Mouse (Mus musculus) heart, embryonic 16.5 days (tissue): ENCODE data around the gene Hilpda. TPM values are rescaled to one million over a fixed set of nuclear protein-coding genes. Genes with fewer than 3 reads are reported as not detected.

Source experiments
- ATAC-seq: fragments of 200-750 bp; cut with Nextera tagmentation; replicated peaks from 2 replicates; pipeline ENCODE4 v1.8.0; 2017; ENCODE audit warnings: moderate number of reproducible peaks; ENCODE audit not compliant: insufficient read depth, low FRiP score; ENCODE audit errors: extremely low read depth
- H3K27ac ChIP-seq: fragments of 300-500 bp; sonication (generic); 2 replicates; pipeline ENCODE4 v1.5.1; 2014; ENCODE audit warnings: mild to moderate bottlenecking, low read length, control low read depth, moderate library complexity
- H3K27me3 ChIP-seq: fragments of 300-500 bp; sonication (generic); 2 replicates; pipeline ENCODE4 v1.6.1; 2014; ENCODE audit warnings: low read length, mixed read lengths; ENCODE audit not compliant: control insufficient read depth, insufficient read depth
- H3K36me3 ChIP-seq: fragments of 300-500 bp; sonication (generic); 2 replicates; pipeline ENCODE4 v1.6.1; 2014; ENCODE audit not compliant: control insufficient read depth, insufficient read depth
- H3K4me1 ChIP-seq: fragments of 300-500 bp; sonication (generic); 2 replicates; pipeline ENCODE4 v1.6.1; 2014; ENCODE audit warnings: low read length, mixed read lengths; ENCODE audit not compliant: control insufficient read depth, insufficient read depth
- H3K4me2 ChIP-seq: fragments of 300-500 bp; sonication (generic); 2 replicates; pipeline ENCODE4 v1.6.1; 2014; ENCODE audit warnings: low read depth, mild to moderate bottlenecking, control low read depth, low read length
- H3K4me3 ChIP-seq: fragments of 300-500 bp; sonication (generic); 2 replicates; pipeline ENCODE4 v1.5.1; 2014; ENCODE audit warnings: mild to moderate bottlenecking, control low read depth, low read length
- H3K9ac ChIP-seq: fragments of 300-500 bp; sonication (generic); 2 replicates; pipeline ENCODE4 v1.6.1; 2014; ENCODE audit warnings: low read length, control low read depth
- H3K9me3 ChIP-seq: fragments of 300-500 bp; sonication (generic); replicated peaks from 2 replicates; pipeline ENCODE4 v1.6.1; 2016; ENCODE audit warnings: low read length; ENCODE audit not compliant: control insufficient read depth
- WGBS: fragments of 180-500 bp; shearing (Covaris S2); extraction: QIAGEN DNeasy Blood & Tissue Kit; methylation state at CpG from one replicate; pipeline ENCODE4 v1.1.7; 2014; 5-methylcytosine and 5-hydroxymethylcytosine counted together
- polyA plus RNA-seq: library from polyadenylated mRNA; unstranded; fragments of >200 nt; fragmentation: Nextera tagmentation; extraction: Ambion mirVana; gene quantifications from 2 replicates; pipeline ENCODE4 v1.2.1, GENCODE M21; 2015

Gene Hilpda
- polyA plus RNA-seq, 1 experiment from 2014 or later = 23.4 TPM

DNA sequence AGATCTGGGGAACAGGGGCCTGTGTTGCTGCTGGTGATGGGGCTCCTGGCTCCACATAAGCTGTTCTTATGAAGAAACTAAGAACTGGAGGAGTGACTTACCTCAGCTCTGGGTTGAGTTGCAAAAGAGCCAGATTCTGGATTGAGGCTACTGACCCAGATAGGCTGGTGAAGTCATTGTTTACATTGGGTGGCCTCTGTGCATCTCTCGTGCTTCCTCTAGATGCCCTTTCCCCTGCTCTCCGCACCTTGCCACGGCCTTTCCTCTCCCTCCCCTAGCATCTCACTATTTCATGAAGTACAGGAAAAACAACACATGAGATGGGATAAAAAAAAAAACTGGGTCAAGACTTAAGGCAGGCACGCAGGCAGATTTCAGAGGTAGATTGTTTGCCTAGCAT is 5.4 kb upstream of the Hilpda start:
- peaks cover 10% of the 10 kb centered on the region for H3K4me1 ChIP-seq
- no peak for ATAC-seq
- H3K9me3 ChIP-seq = no peaks in the 10 kb centered on the region
- whole genome bisulfite sequencing = 52% methylated on average over 4 of the region's 4 CpGs
- H3K9ac ChIP-seq = no peak overlapping the region
- no peak overlapping the region for H3K4me2 ChIP-seq
- H3K27ac ChIP-seq = no peak overlapping the region
- no peak overlapping the region for H3K4me3 ChIP-seq
- H3K27me3 ChIP-seq = no peaks in the 10 kb centered on the region
- H3K36me3 ChIP-seq = no peaks in the 10 kb centered on the region

DNA sequence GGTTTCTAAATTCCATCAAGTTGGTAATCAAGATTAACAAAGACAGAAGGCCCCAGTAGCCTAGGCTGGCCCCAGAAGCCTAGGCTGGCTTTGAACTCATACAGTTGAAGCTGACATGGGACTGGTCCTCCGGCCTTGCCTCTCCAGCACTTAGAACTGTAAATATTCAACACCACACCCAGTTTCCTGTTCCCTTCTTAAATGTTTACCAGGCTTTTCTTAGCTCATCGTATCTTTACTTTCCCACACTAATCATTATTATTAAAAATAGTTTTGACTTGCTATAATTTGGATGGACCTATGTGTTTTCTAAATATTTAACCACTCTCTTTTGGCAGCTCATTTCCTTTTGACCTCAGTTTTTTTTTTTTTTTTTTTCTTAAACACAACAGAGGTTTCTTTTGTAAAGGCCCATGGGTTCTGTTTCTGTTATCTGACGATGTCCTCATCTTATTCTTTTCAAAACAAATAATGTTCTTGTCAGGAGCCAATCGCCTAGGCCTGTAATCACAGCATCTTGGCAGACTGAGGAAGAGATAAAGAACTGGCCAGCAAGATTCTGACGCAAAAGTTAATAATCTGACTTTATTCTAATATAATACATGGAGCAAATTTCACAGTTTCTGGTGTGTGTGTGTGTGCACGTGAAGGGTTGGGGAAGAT is 3.2 kb upstream of the Hilpda start:
- Histone ChIP-seq H3K4me1 (peaks cover 10% of the 10 kb centered on the region), H3K4me2 (no peak overlapping the region), H3K4me3 (no peak overlapping the region), H3K36me3 (no peaks in the 10 kb centered on the region), H3K9ac (no peak overlapping the region), H3K27ac (no peak overlapping the region), H3K9me3 (no peaks in the 10 kb centered on the region), H3K27me3 (no peaks in the 10 kb centered on the region)
- ATAC-seq = no peak
- WGBS = 65% methylated on average over 6 of the region's 6 CpGs

DNA sequence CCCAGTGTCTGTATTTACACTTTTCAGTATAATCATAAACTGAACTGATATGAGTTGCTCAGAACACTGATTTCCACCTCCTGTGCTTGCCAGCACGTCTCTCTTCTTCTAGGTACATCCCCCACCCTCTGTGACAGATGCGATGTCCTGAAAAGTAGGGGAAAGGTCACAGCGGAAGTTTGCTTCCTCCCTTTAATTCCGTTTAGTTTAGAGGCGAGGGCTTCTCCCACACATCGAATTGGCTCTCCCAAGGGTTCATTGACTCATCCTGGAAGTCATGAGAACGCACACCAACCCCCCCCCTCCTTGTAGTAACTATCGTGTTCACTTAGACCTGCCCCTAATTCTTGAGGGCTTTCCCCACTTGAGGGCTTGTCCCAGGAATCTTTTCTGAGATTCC is 1.3 kb upstream of the Hilpda start:
- Histone ChIP-seq H3K9me3 (no peaks in the 10 kb centered on the region), H3K36me3 (peaks cover 5% of the 10 kb centered on the region), H3K4me2 (peak overlapping the region; percentile 63), H3K9ac (peak overlapping the region; percentile 62), H3K4me3 (peak overlapping the region; percentile 28), H3K27ac (0 out of 2 replicates have a peak overlapping the region, but pooled peaks have one; percentile 33), H3K27me3 (no peaks in the 10 kb centered on the region), H3K4me1 (peaks cover 10% of the 10 kb centered on the region)
- WGBS = 3% methylated on average over 8 of the region's 8 CpGs
- no peak for ATAC-seq

DNA sequence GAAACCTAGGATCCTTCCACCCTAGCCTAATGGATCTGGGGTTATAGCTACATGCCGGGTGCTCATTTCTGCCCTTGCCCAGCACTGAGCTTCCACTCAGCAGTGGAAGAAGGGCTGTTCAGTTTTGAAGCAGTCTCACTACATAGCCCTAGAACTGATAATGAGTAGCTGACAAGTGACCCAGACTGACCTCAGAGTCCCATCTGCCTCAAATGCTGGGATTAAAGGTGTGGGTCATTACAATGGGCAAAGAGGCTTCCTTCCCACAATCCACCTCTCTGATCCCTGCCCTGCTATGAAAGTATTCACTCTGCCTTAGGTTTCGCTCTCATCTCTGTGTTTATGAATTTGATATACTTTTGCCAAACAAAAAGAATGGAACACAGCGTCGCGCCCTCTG is 4.5 kb downstream of the Hilpda start:
- H3K36me3 ChIP-seq = peaks cover 5% of the 10 kb centered on the region
- ATAC-seq = no peak
- no peaks in the 10 kb centered on the region for H3K9me3 ChIP-seq
- no peak overlapping the region for H3K4me2 ChIP-seq
- no peak overlapping the region for H3K4me3 ChIP-seq
- H3K9ac ChIP-seq = no peak overlapping the region
- H3K4me1 ChIP-seq = 0 out of 2 replicates have a peak, but pooled peaks cover 2% of the 10 kb centered on the region
- no peaks in the 10 kb centered on the region for H3K27me3 ChIP-seq
- H3K27ac ChIP-seq = no peak overlapping the region
- WGBS = 91% methylated on average over 5 of the region's 5 CpGs

DNA sequence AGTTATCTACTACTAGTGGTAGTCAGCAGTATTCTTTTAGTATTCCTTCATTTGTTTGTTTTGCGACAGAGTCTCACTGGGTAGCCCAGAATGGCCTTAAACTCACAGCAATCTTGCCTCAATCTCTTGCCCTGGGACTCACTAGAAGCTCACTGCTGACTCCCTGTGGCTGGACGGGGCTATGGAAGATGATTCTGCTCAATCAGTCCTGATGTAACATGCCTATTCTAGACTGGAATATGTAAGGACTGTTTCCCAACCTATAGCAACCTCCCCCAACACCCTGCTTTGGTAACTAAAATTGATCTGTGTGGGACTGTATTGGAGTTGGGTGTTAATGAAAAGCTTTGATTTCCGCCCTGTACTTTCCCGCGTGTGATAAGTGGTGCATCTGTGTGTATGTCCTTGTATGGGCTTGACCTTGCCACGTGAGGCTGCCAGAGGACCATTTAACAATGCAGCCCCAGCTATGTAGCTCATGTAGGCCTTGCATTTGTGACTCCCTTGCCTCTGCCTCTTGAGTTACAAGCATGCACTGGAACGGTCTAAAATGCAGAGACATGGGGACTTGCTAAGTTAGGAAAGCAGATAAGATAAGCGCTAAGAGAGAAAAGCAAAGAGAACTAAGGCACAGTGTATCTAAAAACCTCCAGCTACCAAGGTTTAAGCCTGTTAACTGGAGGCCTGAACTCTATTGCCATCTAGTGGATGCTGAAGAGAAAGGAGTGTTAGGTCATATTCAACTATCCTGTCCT is 6.4 kb downstream of the Hilpda start:
- peaks cover 5% of the 10 kb centered on the region for H3K36me3 ChIP-seq
- H3K27ac ChIP-seq = peak overlapping the region; percentile 82
- H3K4me3 ChIP-seq = no peak overlapping the region
- H3K4me2 ChIP-seq = peak overlapping the region; percentile 0; the same call in 1 of the 2 replicates
- H3K9ac ChIP-seq = no peak overlapping the region
- WGBS = 14% methylated on average over 8 of the region's 8 CpGs
- no peaks in the 10 kb centered on the region for H3K9me3 ChIP-seq
- 0 out of 2 replicates have a peak, but pooled peaks cover 2% of the 10 kb centered on the region for H3K4me1 ChIP-seq
- ATAC-seq = peak; percentile 87
- H3K27me3 ChIP-seq = no peaks in the 10 kb centered on the region

DNA sequence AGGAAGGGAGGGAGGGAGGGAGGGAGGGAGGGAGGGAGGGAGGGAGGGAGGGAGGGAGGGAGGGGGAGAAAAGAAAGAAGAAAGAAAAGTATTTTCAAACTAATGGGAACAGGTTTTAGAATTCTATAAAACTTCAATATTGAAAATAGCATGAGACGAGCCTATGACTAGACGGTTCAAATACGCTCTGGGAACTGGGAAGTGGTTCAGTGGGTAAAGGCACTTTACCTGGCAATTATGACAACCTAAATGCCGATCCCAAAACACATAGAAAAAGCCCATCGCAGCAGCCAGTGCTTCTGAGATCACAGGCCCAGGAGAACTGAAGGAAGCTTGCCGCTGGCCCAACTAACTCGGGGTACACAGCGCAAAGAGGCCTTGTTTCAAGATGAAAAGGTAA is 7.0 kb downstream of the Hilpda start, which contains the start of gene Fam71f2:
Gene Fam71f2, plus strand, starts transcription at position 301 of the 400 bp plus-strand sequence.
- Histone ChIP-seq H3K27me3 (no peaks in the 10 kb centered on the region), H3K27ac (peak within 1 kb of the TSS; percentile 82), H3K4me3 (no peak within 1 kb of the TSS), H3K4me1 (0 out of 2 replicates have a peak, but pooled peaks cover 2% of the 10 kb centered on the region), H3K9ac (no peak within 1 kb of the TSS), H3K9me3 (no peaks in the 10 kb centered on the region), H3K4me2 (peak within 1 kb of the TSS; percentile 0; the same call in 1 of the 2 replicates), H3K36me3 (peaks cover 5% of the 10 kb centered on the region)
- ATAC-seq = no peak
- 80% methylated on average over 8 of the region's 8 CpGs for WGBS

DNA sequence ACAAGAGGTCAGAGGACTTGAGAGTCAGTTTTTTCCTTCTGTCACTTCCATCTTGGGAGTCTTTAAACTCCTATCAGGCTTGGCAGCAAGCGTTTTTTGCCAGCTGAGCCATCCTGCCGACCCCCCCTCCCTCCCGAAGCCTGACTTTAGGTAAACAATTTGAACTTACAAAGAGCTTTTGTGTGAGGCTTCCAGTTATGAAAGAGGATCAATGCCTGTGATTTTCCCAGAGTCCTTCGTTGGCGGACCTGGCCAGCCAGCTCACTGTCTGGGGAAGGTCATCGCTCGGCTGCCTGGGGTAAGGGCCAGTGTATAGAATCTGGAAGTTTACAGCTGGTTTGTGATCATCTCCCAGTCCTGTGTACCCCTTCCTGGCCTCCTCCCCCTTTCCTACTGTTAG is 8.4 kb downstream of the Hilpda start:
- no peak overlapping the region for H3K4me2 ChIP-seq
- no peak overlapping the region for H3K9ac ChIP-seq
- no peaks in the 10 kb centered on the region for H3K9me3 ChIP-seq
- H3K27me3 ChIP-seq = no peaks in the 10 kb centered on the region
- no peak overlapping the region for H3K27ac ChIP-seq
- H3K36me3 ChIP-seq = no peaks in the 10 kb centered on the region
- H3K4me1 ChIP-seq = 0 out of 2 replicates have a peak, but pooled peaks cover 2% of the 10 kb centered on the region
- no peak for ATAC-seq
- WGBS = 64% methylated on average over 7 of the region's 7 CpGs
- H3K4me3 ChIP-seq = no peak overlapping the region

DNA sequence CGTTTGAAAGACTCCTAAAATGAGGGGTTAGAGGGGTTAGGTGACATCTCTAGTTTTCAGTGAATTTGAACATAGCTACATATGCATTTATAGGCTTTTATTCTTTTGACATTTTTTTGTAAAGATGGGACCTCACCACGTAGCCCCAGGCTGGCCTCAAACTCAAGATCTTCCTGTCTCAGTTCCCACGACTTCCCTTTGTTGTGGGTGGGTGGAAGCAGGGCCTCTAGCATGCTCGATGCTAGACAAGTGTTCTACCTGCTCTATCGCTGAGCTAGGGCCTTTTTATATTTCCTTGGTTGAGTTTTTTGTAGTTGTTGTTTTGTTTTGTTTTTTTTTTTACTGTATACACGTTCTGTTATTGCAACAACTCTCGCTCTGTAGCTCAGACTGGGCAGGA is 14.6 kb downstream of the Hilpda start:
- ATAC-seq = no peak
- Histone ChIP-seq H3K9ac (no peak overlapping the region), H3K27me3 (no peaks in the 10 kb centered on the region), H3K4me3 (no peak overlapping the region), H3K36me3 (no peaks in the 10 kb centered on the region), H3K27ac (no peak overlapping the region), H3K4me1 (no peaks in the 10 kb centered on the region), H3K9me3 (no peaks in the 10 kb centered on the region), H3K4me2 (no peak overlapping the region)
- 71% methylated on average over 7 of the region's 7 CpGs for WGBS

DNA sequence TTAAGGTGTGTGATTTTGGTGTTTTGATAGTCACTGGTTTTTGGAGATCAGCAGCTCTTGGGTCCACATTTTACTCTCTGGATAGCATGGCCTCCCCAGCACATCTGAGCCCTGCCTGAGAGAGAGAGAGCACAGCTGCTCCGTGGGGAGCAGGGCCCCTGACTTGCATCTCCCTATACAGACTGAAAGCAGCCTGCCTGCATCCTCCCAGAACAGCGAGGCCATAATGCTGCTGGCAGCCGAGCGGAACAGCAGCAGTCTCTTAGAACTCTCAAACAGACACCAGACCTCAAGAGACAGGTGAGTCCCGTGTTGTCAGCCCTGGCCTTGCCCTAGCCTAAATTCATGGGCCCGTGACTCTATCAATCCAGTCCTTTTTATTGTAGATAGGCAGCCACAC is 15.2 kb downstream of the Hilpda start:
- H3K27me3 ChIP-seq = no peaks in the 10 kb centered on the region
- H3K9me3 ChIP-seq = no peaks in the 10 kb centered on the region
- no peak overlapping the region for H3K27ac ChIP-seq
- H3K4me3 ChIP-seq = no peak overlapping the region
- no peaks in the 10 kb centered on the region for H3K4me1 ChIP-seq
- 40% methylated on average over 6 of the region's 6 CpGs for WGBS
- no peaks in the 10 kb centered on the region for H3K36me3 ChIP-seq
- no peak overlapping the region for H3K9ac ChIP-seq
- H3K4me2 ChIP-seq = no peak overlapping the region
- no peak for ATAC-seq
